Mouse (Mus musculus) c-Kit-positive CD71-positive TER-119-positive erythroid progenitor cells, embryonic 14.5 days (primary cell): ENCODE measurements at regions not wholly inside any gene's neighbourhood (a gene's known extent, or its start where the extent isn't known, plus 50 kb on each side); places are given as distances from the start of the nearest gene placed in this dataset.

ENCODE experiments used
- DNase-seq: peaks from one replicate; pipeline ENCODE4 v3.0.0-alpha.2; 2013; ENCODE audit warnings: low spot score

GRCm38 (mm10) chr13:107639620-107640019 lies 404.6 kb upstream of the Smim15 start:
- no peak for DNase-seq

GRCm38 (mm10) chr13:107637269-107637668 lies 407.0 kb upstream of the Smim15 start:
- no peak for DNase-seq

GRCm38 (mm10) chr13:107635114-107635513 lies 409.1 kb upstream of the Smim15 start:
- no peak for DNase-seq

- no peak for DNase-seq
Observed at GRCm38 (mm10) chr13:107627073-107627472, 417.2 kb upstream of the Smim15 start.

- DNase-seq, result no peak
Observed at GRCm38 (mm10) chr13:107626670-107627069, 417.6 kb upstream of the Smim15 start.

GRCm38 (mm10) chr13:107621337-107621736 lies 422.9 kb upstream of the Smim15 start:
- DNase-seq, result no peak

GRCm38 (mm10) chr13:107620887-107621286 lies 423.4 kb upstream of the Smim15 start:
- no peak for DNase-seq

GRCm38 (mm10) chr13:107620210-107620609 lies 424.0 kb upstream of the Smim15 start:
- DNase-seq, result no peak

GRCm38 (mm10) chr13:107619430-107619927 lies 424.8 kb upstream of the Smim15 start:
- DNase-seq, result peak; percentile 6

- no peak for DNase-seq
Observed at GRCm38 (mm10) chr13:107618796-107619429, 425.3 kb upstream of the Smim15 start.

GRCm38 (mm10) chr13:107618369-107618771 lies 425.9 kb upstream of the Smim15 start:
- DNase-seq, result no peak

GRCm38 (mm10) chr13:107617582-107617981 lies 426.7 kb upstream of the Smim15 start:
- no peak for DNase-seq

GRCm38 (mm10) chr13:107616775-107617174 lies 427.5 kb upstream of the Smim15 start:
- DNase-seq, result no peak

- no peak for DNase-seq
Observed at GRCm38 (mm10) chr13:107608996-107609503, 435.2 kb upstream of the Smim15 start.

- no peak for DNase-seq
Observed at GRCm38 (mm10) chr13:107607294-107607693, 437.0 kb upstream of the Smim15 start.

GRCm38 (mm10) chr13:107602149-107602548 lies 442.1 kb upstream of the Smim15 start:
- DNase-seq, result no peak

GRCm38 (mm10) chr13:107601132-107601439 lies 443.2 kb upstream of the Smim15 start:
- no peak for DNase-seq

- no peak for DNase-seq
Observed at GRCm38 (mm10) chr13:107600331-107601131, 443.7 kb upstream of the Smim15 start.

GRCm38 (mm10) chr13:107599094-107599644 lies 445.1 kb upstream of the Smim15 start:
- DNase-seq, result no peak

GRCm38 (mm10) chr13:107598391-107598790 lies 445.9 kb upstream of the Smim15 start:
- no peak for DNase-seq

GRCm38 (mm10) chr13:107597217-107597616 lies 447.0 kb upstream of the Smim15 start:
- DNase-seq, result no peak

GRCm38 (mm10) chr13:107596183-107596582 lies 448.1 kb upstream of the Smim15 start:
- no peak for DNase-seq

GRCm38 (mm10) chr13:107588399-107589002 lies 455.7 kb upstream of the Smim15 start:
- DNase-seq, result no peak
